Mouse (Mus musculus) heart, embryonic 13.5 days (tissue): ENCODE data around the gene Bbx. TPM values are rescaled to one million over a fixed set of nuclear protein-coding genes. Genes with fewer than 3 reads are reported as not detected.

ENCODE experiments used
- ATAC-seq: fragments of 200-750 bp; cut with Nextera tagmentation; 2 replicates; pipeline ENCODE4 v1.8.0; 2017; ENCODE audit warnings: moderate TSS enrichment; ENCODE audit not compliant: insufficient number of reproducible peaks, low FRiP score, low TSS enrichment; ENCODE audit errors: extremely low read depth
- H3K27ac ChIP-seq: fragments of 300-500 bp; sonication (generic); replicated peaks from 2 replicates; pipeline ENCODE4 v1.5.1; 2015; ENCODE audit warnings: moderate library complexity, mild to moderate bottlenecking, inconsistent platforms
- H3K27me3 ChIP-seq: fragments of 300-500 bp; sonication (generic); replicated peaks from 2 replicates; pipeline ENCODE4 v1.6.1; 2015; ENCODE audit warnings: mild to moderate bottlenecking, inconsistent platforms
- H3K36me3 ChIP-seq: fragments of 300-500 bp; sonication (generic); 2 replicates; pipeline ENCODE4 v1.6.1; 2015; ENCODE audit warnings: mild to moderate bottlenecking, inconsistent platforms
- H3K4me1 ChIP-seq: fragments of 300-500 bp; sonication (generic); 2 replicates; pipeline ENCODE4 v1.6.1; 2015; ENCODE audit warnings: inconsistent platforms
- H3K4me2 ChIP-seq: fragments of 300-500 bp; sonication (generic); 2 replicates; pipeline ENCODE4 v1.6.1; 2015; ENCODE audit warnings: inconsistent platforms, mild to moderate bottlenecking, moderate library complexity
- H3K4me3 ChIP-seq: fragments of 300-500 bp; sonication (generic); 2 replicates; pipeline ENCODE4 v1.5.1; 2015; ENCODE audit warnings: moderate library complexity, mild to moderate bottlenecking, inconsistent platforms
- H3K9ac ChIP-seq: fragments of 300-500 bp; sonication (generic); 2 replicates; pipeline ENCODE4 v1.6.1; 2015; ENCODE audit warnings: inconsistent platforms, mild to moderate bottlenecking, moderate library complexity
- H3K9me3 ChIP-seq: fragments of 300-500 bp; sonication (generic); 2 replicates; pipeline ENCODE4 v1.6.1; 2016; ENCODE audit warnings: inconsistent platforms
- WGBS: fragments of 180-500 bp; shearing (Covaris S2); methylation state at CpG from one replicate; pipeline ENCODE4 v1.1.7; 2015; ENCODE audit warnings: mixed read lengths; 5-methylcytosine and 5-hydroxymethylcytosine counted together
- polyA plus RNA-seq: library from polyadenylated mRNA; unstranded; fragments of >200 nt; fragmentation: Nextera tagmentation; extraction: Ambion mirVana; gene quantifications from 2 replicates; pipeline ENCODE4 v1.2.1, GENCODE M21; 2015

Bbx gene
- polyA plus RNA-seq, 1 experiment from 2014 or later = 32.0 TPM

GRCm38 (mm10) chr16:50228833-50229232, 203.4 kb downstream of the Bbx start:
- Histone ChIP-seq H3K4me1 (no peaks in the 10 kb centered on the region), H3K4me2 (no peak overlapping the region), H3K27me3 (no peaks in the 10 kb centered on the region), H3K4me3 (no peak overlapping the region), H3K9me3 (no peaks in the 10 kb centered on the region), H3K36me3 (peaks cover 20% of the 10 kb centered on the region), H3K9ac (no peak overlapping the region), H3K27ac (no peak overlapping the region)
- WGBS = 79% methylated on average over 1 of the region's 1 CpGs
- no peak for ATAC-seq

DNA sequence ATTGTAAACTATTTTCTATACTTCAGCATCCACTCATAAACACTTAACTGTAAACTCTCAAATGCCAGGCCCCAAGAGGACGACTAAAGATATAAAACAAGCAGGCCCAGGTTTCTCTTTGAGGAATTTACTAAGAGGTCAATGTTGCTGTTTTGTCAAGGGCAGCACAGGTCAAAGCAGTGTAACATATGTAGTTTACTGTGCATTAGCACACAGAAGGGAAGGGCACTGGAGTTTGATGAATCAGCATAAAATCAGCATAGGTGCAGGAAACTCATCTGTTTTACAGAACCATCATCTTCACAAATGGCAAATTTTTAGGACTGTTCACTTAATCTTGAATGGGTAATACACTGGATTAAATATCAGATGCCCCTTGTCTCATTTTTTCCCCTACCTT, 205.9 kb downstream of the Bbx start:
- Histone ChIP-seq H3K9me3 (no peaks in the 10 kb centered on the region), H3K27me3 (no peaks in the 10 kb centered on the region), H3K9ac (no peak overlapping the region), H3K36me3 (peaks cover 30% of the 10 kb centered on the region), H3K4me3 (no peak overlapping the region), H3K4me1 (0 out of 2 replicates have a peak, but pooled peaks cover 5% of the 10 kb centered on the region), H3K4me2 (no peak overlapping the region), H3K27ac (no peak overlapping the region)
- no peak for ATAC-seq
- WGBS = 43% methylated on average over 1 of the region's 1 CpGs

DNA sequence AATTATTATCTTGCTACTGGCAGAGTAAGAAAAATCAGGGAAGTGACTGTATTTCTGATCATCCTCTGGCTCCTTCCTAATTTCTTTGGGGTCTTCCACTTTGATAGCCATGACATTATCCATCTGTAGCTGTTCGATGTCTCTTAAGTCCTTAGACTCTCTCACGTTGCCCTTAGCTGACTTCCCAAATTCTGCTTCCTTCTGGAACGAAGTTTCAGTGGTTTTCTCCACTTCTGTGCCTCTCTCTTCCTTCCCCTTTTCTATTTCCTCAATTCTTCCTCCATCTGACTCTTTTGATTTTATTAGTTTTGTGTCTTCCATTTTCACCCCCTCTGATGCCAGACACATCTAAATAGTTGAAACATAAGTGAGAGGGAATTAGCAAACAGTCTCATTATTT, 207.2 kb downstream of the Bbx start:
- Histone ChIP-seq H3K4me3 (no peak overlapping the region), H3K9me3 (no peaks in the 10 kb centered on the region), H3K4me1 (0 out of 2 replicates have a peak, but pooled peaks cover 6% of the 10 kb centered on the region), H3K27me3 (no peaks in the 10 kb centered on the region), H3K36me3 (peaks cover 37% of the 10 kb centered on the region), H3K4me2 (no peak overlapping the region), H3K9ac (no peak overlapping the region), H3K27ac (no peak overlapping the region)
- WGBS = 82% methylated on average over 3 of the region's 3 CpGs
- no peak for ATAC-seq

GRCm38 (mm10) chr16:50220734-50221501, 211.3 kb downstream of the Bbx start:
- H3K4me3 ChIP-seq = no peak overlapping the region
- H3K27ac ChIP-seq = 0 out of 2 replicates have a peak overlapping the region, but pooled peaks have one; percentile 1
- H3K9ac ChIP-seq = no peak overlapping the region
- no peaks in the 10 kb centered on the region for H3K9me3 ChIP-seq
- 0 out of 2 replicates have a peak, but pooled peaks cover 6% of the 10 kb centered on the region for H3K4me1 ChIP-seq
- peaks cover 52% of the 10 kb centered on the region for H3K36me3 ChIP-seq
- no peaks in the 10 kb centered on the region for H3K27me3 ChIP-seq
- no peak for ATAC-seq
- no peak overlapping the region for H3K4me2 ChIP-seq
- 72% methylated on average over 8 of the region's 8 CpGs for WGBS

DNA sequence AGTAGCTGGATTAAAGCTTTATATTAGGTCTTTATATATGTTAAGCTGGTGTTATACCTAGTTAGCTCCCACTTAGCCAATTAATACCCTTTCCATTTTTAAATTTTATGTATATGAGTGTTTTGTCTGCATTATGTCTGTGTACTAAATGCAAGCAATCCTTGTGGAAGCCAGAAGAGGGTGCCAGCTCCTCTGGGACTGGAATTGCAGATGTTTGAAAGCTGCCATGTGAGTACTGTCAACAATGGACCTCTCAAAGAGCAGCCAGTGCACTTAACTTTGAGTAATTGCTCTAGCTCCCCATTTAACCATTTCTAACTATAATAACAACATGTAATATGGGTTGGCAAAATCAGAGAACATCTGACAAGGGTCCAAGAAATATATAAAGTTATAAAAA, 215.1 kb downstream of the Bbx start:
- Histone ChIP-seq H3K4me3 (no peak overlapping the region), H3K4me2 (no peak overlapping the region), H3K27me3 (no peaks in the 10 kb centered on the region), H3K4me1 (0 out of 2 replicates have a peak, but pooled peaks cover 8% of the 10 kb centered on the region), H3K9ac (no peak overlapping the region), H3K27ac (no peak overlapping the region), H3K9me3 (no peaks in the 10 kb centered on the region), H3K36me3 (peaks cover 31% of the 10 kb centered on the region)
- ATAC-seq = no peak

- WGBS = 50% methylated on average over 4 of the region's 4 CpGs
- peaks cover 15% of the 10 kb centered on the region for H3K36me3 ChIP-seq
- no peak overlapping the region for H3K9ac ChIP-seq
- peaks cover 15% of the 10 kb centered on the region for H3K4me1 ChIP-seq
- no peak overlapping the region for H3K27ac ChIP-seq
- no peaks in the 10 kb centered on the region for H3K9me3 ChIP-seq
- no peak overlapping the region for H3K4me3 ChIP-seq
- no peak for ATAC-seq
- no peaks in the 10 kb centered on the region for H3K27me3 ChIP-seq
- H3K4me2 ChIP-seq = no peak overlapping the region
Observed at GRCm38 (mm10) chr16:50211727-50212126, 220.5 kb downstream of the Bbx start.

DNA sequence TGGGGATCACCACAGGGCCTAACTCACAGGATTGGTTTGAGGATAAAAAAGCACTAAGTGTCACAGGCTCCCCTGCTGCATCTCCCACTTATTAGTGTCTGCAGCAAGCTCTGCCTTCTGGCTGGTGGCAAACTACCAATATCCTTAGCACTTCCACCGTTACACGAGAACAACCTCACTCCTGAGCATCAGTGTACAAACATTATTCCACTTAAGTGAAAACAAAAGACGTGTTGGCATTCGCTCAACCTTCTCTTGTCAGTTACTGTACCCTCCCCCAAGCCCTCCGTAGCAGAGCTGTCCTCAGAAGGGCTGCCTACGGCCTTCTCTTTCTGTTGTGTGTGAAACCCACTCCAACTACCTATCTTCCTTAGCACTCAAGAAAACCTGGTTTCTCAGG, 221.0 kb downstream of the Bbx start:
- H3K9me3 ChIP-seq = no peaks in the 10 kb centered on the region
- peaks cover 15% of the 10 kb centered on the region for H3K4me1 ChIP-seq
- H3K4me2 ChIP-seq = no peak overlapping the region
- 62% methylated on average over 6 of the region's 6 CpGs for WGBS
- peaks cover 15% of the 10 kb centered on the region for H3K36me3 ChIP-seq
- H3K27ac ChIP-seq = no peak overlapping the region
- H3K9ac ChIP-seq = no peak overlapping the region
- H3K4me3 ChIP-seq = no peak overlapping the region
- ATAC-seq = no peak
- H3K27me3 ChIP-seq = no peaks in the 10 kb centered on the region

DNA sequence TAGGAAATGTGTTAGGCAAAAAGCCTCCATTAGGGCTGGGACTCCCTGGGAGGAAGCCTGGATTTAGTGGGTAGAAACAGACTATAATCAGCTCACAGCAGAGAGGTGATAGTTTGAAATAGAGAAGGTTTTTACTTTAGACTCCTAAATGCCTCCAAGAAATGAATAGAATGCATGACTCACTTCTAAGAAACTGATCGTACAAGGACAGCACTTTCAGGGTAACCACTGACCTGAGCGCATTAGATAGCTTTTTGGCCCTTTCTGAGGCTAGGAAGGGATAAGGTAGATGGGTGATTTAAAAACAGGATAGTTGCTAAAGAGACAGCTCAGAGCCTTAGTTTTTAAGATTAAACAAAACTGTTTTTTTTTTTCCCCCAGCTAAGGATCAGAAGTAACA, 221.4 kb downstream of the Bbx start:
- H3K9me3 ChIP-seq = no peaks in the 10 kb centered on the region
- no peak overlapping the region for H3K4me3 ChIP-seq
- peaks cover 15% of the 10 kb centered on the region for H3K36me3 ChIP-seq
- H3K27ac ChIP-seq = no peak overlapping the region
- H3K4me2 ChIP-seq = no peak overlapping the region
- H3K9ac ChIP-seq = no peak overlapping the region
- 74% methylated on average over 2 of the region's 2 CpGs for WGBS
- peaks cover 15% of the 10 kb centered on the region for H3K4me1 ChIP-seq
- no peak for ATAC-seq
- no peaks in the 10 kb centered on the region for H3K27me3 ChIP-seq

DNA sequence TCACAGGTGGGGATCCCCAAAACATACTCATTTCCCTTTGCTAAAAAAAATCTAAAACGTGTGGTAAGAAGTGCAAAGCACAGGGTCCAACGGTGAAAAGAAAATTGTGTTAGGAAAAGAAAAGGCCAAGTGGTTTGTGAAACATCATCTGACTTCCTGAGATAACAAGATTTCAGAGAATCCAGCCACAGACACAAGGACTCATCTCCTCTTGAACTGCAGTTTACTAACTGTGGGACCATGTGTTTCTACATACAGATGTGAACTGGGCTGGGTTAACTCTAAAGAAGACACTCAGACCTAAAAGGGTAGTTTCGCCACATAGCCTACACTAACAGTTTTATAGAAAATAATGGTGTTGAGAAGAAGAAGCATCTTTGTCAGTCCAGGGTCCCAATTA, 227.2 kb downstream of the Bbx start:
- WGBS = 74% methylated on average over 3 of the region's 3 CpGs
- H3K27me3 ChIP-seq = no peaks in the 10 kb centered on the region
- H3K4me1 ChIP-seq = no peaks in the 10 kb centered on the region
- H3K36me3 ChIP-seq = peaks cover 46% of the 10 kb centered on the region
- no peaks in the 10 kb centered on the region for H3K9me3 ChIP-seq
- H3K27ac ChIP-seq = no peak overlapping the region
- no peak for ATAC-seq
- H3K4me3 ChIP-seq = no peak overlapping the region
- no peak overlapping the region for H3K9ac ChIP-seq
- H3K4me2 ChIP-seq = no peak overlapping the region

GRCm38 (mm10) chr16:50201546-50202151, 230.5 kb downstream of the Bbx start:
- Histone ChIP-seq H3K4me1 (no peaks in the 10 kb centered on the region), H3K9ac (no peak overlapping the region), H3K27ac (no peak overlapping the region), H3K9me3 (no peaks in the 10 kb centered on the region), H3K36me3 (peaks cover 60% of the 10 kb centered on the region), H3K27me3 (no peaks in the 10 kb centered on the region), H3K4me3 (no peak overlapping the region), H3K4me2 (no peak overlapping the region)
- ATAC-seq = no peak
- 84% methylated on average over 7 of the region's 7 CpGs for WGBS

- no peak overlapping the region for H3K4me2 ChIP-seq
- no peak for ATAC-seq
- H3K4me1 ChIP-seq = no peaks in the 10 kb centered on the region
- no peak overlapping the region for H3K27ac ChIP-seq
- H3K36me3 ChIP-seq = peaks cover 68% of the 10 kb centered on the region
- H3K9me3 ChIP-seq = no peaks in the 10 kb centered on the region
- no peak overlapping the region for H3K9ac ChIP-seq
- H3K27me3 ChIP-seq = no peaks in the 10 kb centered on the region
- 94% methylated on average over 15 of the region's 15 CpGs for WGBS
- H3K4me3 ChIP-seq = no peak overlapping the region
Observed at GRCm38 (mm10) chr16:50200214-50200613, 232.0 kb downstream of the Bbx start.

- 74% methylated on average over 4 of the region's 4 CpGs for WGBS
- H3K9ac ChIP-seq = no peak overlapping the region
- H3K9me3 ChIP-seq = no peaks in the 10 kb centered on the region
- no peaks in the 10 kb centered on the region for H3K27me3 ChIP-seq
- H3K27ac ChIP-seq = no peak overlapping the region
- H3K4me2 ChIP-seq = no peak overlapping the region
- peaks cover 10% of the 10 kb centered on the region for H3K4me1 ChIP-seq
- ATAC-seq = no peak
- peaks cover 63% of the 10 kb centered on the region for H3K36me3 ChIP-seq
- no peak overlapping the region for H3K4me3 ChIP-seq
Observed at GRCm38 (mm10) chr16:50196118-50196517, 236.1 kb downstream of the Bbx start.
